Mouse (Mus musculus) urinary bladder, postnatal 25 days (tissue): ENCODE results near the gene Gm2696.
"Not testable (repeated sequence)": the region's sequence is repeated elsewhere in the genome, so short reads cannot be mapped to it uniquely, and the experiment has no call there.

ENCODE experiments used
- DNase-seq: peaks from one replicate; pipeline ENCODE4 v3.0.0; 2022; ENCODE audit warnings: low spot score

Gene Gm2696

DNA sequence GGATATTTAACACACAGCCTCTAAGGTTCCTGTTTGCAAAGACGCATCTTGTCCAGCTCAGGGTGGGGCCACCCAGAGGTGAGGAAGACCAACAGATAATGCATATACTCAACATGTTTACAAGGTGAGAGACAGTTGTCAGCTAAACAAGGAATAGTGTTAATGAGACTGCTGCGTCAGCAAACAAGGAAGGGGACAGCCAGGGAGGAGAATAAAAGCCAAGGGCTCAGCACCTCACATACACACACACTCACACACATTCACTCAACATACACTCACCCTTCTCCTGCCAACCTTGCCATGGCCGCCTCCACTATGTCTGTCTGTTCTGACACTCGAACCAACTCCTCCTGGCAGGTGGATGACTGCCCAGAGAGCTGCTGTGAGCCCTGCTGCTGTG lies at the start of gene Gm2696:
TSS of gene Gm2696 (plus strand) at position 301 of the 400 bp plus-strand sequence.
- DNase-seq = no peak

DNA sequence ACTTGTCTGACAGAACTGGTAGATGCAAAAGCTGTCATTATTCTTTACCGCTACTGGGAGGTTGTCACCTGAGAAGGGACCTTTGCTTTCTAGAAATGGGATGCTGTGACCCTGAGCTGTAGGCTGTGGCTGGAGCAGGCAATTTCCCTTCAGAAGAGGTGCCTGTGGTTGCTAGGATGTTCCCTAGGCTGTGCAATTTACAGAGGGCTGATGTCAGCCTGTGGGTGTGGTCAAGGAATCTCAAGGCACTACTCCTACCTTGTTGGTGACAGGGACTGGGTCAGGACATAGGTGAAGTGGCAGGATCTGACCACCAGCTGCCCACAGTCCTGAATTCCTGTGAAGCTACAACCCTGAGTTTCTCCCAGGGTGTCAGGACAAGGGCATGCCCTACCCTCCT lies 44.8 kb upstream of the Gm2696 start:
- no peak for DNase-seq

DNA sequence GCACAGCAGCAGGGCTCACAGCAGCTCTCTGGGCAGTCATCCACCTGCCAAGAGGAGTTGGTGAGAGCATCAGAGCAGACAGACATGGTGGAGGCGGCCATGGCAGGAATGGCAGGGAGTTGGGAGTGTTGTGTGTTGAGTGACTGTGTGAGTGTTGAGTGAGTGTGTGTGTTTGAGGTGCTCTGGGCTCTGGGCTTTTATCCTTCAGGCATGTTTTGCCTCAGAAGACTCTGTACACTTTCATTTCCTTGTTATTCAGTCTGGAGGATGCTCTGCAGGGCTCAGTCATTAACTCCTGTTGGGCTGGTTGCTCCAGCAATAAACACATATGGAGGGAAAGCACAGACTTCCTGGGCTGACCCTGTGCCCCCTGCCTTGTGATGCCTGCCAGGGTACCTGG lies 43.3 kb upstream of the Gm2696 start, which contains the start of gene Gm3238:
TSS of gene Gm3238 (minus strand) at position 101 of the 400 bp plus-strand sequence.
- not testable (repeated sequence) for DNase-seq

DNA sequence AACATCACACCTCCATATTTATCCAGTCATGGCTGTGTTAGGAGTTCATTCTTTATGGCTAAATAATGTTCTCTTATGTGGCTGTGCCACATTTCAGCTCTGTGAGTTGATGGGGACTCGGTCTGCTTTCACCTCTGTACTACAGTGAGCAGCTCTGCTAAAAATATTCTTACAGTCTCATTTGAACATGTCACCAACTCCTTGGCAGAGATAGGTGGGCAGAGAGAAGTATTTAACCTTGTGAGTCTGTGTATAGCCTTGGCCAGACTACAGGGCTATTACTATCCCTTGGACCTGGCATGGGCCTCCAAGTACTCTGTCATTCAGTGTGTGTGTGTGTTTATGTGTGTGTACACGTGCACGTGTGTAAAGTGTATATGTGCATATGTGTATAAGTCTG lies 42.3 kb upstream of the Gm2696 start:
- not testable (repeated sequence) for DNase-seq

DNA sequence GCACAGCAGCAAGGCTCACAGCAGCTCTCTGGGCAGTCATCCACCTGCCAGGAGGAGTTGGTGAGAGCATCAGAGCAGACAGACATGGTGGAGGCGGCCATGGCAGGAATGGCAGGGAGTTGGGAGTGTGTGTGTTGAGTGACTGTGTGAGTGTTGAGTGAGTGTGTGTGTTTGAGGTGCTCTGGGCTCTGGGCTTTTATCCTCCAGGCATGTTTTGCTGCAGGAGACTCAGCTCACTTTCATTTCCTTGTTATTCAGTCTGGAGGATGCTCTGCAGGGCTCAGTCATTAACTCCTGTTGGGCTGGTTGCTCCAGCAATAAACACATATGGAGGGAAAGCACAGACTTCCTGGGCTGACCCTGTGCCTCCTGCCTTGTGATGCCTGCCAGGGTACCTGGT lies 37.6 kb upstream of the Gm2696 start, which contains the start of gene Gm7138:
TSS of gene Gm7138 (minus strand) at position 101 of the 400 bp plus-strand sequence.
- not testable (repeated sequence) for DNase-seq

DNA sequence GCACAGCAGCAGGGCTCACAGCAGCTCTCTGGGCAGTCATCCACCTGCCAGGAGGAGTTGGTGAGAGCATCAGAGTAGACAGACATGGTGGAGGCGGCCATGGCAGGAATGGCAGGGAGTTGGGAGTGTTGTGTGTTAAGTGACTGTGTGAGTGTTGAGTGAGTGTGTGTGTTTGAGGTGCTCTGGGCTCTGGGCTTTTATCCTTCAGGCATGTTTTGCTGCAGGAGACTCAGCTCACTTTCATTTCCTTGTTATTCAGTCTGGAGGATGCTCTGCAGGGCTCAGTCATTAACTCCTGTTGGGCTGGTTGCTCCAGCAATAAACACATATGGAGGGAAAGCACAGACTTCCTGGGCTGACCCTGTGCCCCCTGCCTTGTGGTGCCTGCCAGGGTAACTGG lies 32.0 kb upstream of the Gm2696 start, which contains the start of gene Gm3250:
TSS of gene Gm3250 (minus strand) at position 101 of the 400 bp plus-strand sequence.
- not testable (repeated sequence) for DNase-seq

DNA sequence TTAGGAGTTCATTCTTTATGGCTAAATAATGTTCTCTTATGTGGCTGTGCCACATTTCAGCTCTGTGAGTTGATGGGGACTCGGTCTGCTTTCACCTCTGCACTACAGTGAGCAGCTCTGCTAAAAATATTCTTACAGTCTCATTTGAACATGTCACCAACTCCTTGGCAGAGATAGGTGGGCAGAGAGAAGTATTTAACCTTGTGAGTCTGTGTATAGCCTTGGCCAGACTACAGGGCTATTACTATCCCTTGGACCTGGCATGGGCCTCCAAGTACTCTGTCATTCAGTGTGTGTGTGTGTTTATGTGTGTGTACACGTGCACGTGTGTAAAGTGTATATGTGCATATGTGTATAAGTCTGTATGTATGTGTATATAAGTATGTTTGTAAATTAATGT lies 31.1 kb upstream of the Gm2696 start:
- not testable (repeated sequence) for DNase-seq

DNA sequence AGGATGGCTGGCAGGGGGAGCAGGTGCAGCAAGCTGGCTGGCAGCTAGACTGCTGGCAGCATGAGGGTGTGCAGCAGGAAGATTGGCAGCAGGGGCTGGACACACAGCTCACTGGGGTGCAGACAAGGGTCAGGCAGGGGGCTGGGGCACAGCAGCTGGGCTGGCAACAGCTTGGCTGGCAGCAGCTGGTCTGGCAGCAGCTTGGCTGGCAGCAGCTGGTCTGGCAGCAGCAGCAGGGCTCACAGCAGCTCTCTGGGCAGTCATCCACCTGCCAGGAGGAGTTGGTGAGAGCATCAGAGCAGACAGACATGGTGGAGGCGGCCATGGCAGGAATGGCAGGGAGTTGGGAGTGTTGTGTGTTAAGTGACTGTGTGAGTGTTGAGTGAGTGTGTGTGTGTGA lies 26.6 kb upstream of the Gm2696 start, which contains the start of gene Gm7137:
TSS of gene Gm7137 (minus strand) at position 325 of the 400 bp plus-strand sequence.
- not testable (repeated sequence) for DNase-seq

DNA sequence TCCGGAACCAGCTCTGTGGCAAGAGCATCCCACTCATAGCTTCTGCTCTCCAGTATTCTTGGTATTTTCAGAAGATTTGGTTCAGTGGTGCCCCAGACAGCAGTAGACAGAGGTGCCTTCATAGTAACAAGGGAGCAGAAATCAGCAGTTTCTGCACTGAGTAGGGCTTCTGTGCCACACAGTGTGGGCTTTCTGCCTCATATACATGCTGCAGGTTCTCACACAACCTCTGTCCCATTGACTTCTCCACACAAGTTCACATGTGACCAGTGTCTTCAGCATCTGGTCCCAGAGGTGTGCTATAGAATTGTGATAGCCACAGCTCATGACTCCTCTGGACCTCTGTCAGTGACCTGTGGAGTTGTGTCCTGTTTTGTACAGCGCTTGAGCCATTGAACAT lies 25.9 kb upstream of the Gm2696 start:
- no peak for DNase-seq

DNA sequence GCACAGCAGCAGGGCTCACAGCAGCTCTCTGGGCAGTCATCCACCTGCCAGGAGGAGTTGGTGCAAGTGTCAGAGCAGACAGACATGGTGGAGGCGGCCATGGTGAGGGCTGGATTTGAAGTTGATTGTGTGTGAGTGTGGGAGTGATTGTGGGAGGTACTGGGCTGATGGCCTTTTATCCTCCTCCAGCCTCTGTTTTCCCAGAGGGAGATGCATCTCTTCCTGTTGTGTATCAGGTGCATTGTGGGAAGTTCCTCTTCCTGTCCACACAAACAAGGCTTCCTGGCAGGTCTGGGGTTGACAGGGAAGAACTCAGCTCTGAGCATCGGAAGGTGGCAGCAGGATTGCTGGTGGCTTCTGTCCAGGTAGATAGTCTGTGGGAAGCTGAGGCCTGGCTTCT lies 19.5 kb upstream of the Gm2696 start, which contains the start of gene Gm9639:
TSS of gene Gm9639 (minus strand) at position 101 of the 400 bp plus-strand sequence.
- DNase-seq = no peak

DNA sequence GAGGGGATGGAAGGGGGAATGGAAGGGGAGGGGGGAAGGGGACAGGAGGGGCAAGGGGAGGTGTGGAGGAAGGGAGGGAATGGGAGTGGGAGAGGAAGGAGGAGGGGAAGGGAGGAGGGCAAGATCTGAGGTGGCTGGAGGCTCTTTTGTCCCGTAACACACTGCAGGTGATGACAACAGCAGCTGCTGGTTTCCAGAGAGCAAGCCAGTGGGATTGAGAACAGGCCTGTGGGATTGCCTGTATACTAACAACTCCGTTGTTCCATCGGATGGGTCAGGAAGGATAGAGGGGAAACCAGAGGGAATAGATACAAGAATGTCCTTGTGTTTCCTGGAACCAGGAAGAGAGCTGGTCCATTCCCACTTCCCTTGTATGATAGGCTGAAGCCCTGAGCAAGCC lies 16.8 kb upstream of the Gm2696 start:
- no peak for DNase-seq

DNA sequence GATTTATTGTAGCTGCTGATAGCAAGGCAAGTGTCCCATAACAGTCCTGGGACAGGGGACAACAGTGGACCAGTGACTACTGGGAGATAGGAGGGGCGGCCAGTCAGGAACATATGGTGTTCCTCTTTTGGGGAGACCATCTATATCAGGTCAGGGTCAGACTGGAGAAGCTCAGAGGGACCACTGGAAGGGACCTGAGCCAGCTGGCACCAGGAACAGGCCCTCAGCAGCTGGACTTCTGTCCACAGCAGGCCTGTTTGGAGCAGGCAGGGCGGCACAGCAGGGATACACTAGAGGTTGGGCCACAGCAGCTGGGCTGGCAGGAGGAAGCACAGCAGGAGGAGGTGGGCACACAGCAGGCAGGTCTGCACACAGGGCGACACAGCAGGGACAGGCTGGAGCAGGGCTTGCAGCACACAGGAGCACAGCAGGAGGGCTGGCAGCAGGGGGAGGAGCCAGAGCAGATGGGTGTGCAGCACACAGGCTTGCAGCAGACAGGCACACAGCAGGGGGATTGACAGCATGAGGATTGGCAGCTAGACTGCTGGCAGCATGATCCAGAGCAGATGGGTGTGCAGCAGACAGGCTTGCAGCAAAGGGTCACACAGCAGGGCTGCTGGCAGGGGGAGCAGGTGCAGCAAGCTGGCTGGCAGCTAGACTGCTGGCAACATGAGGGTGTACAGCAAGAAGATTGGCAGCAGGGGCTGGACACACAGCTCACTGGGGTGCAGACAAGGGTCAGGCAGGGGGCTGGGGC lies 16.1 kb upstream of the Gm2696 start:
- not testable (repeated sequence) for DNase-seq

DNA sequence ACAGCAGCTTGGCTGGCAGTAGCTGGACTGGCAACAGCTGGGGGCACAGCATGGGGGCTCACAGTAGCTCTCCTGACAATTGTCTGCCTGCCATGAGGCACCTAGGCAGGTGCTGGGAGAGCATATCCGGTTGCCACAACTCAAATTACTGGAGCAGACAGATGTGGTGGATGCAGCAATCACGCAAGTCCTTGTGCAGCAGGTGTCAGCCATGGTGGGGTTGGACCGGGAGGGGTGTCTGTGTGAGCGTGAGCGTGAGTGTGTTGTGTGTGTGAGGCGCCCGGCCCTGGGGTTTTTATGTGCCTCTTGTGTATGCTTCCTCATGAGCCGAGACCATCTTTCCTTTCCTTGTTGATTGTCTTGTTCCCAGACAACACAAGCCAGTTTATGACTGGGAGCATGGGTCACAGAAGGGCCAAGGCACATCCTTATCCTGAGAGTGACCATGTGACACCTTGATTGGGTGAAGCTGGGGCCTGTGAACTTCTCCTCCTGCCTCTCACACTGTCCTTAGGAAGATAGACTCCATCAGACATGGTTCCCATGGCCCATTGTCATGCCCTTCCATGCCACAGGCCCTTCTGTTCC lies 15.5 kb upstream of the Gm2696 start, which contains the start of gene Gm19668:
TSS of gene Gm19668 (minus strand) at position 213 of the 588 bp plus-strand sequence.
- no peak for DNase-seq

DNA sequence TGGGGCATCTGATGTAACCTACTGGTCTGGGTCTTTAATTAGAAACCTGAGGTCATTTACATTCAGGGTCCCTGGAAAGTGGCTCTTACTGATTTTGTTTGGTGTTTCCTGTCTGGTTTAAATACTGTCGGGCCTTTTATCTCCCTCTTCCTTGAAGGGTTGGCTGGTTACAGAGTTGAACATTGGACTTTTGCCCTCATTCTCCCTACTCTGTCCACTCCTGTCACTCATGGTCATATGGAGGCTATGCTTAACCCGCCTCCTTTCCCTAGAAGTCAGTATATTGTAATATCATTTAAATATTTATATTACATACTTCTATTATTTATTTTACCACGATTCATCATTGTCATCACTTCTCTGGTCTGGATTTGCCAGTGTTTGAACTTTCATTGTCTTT lies 10.4 kb upstream of the Gm2696 start:
- no peak for DNase-seq

DNA sequence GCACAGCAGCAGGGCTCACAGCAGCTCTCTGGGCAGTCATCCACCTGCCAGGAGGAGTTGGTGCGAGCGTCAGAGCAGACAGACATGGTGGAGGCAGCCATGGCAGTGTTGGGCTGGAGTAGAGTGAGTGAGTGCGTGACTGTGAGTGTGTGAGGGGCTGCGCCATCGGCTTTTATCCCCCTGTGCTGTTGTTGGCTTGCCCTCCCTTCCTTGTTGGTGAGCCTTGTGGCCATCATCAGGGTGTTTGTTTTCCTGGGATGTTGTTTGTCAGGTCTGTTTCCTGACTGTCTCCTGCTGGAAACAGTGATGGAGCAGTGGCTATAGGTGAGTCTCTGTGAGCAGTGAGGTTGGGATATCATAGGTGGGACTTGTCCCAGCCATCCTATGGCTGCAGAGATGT lies 2.7 kb upstream of the Gm2696 start, which contains the start of gene Gm9507:
TSS of gene Gm9507 (minus strand) at position 101 of the 400 bp plus-strand sequence.
- no peak for DNase-seq

DNA sequence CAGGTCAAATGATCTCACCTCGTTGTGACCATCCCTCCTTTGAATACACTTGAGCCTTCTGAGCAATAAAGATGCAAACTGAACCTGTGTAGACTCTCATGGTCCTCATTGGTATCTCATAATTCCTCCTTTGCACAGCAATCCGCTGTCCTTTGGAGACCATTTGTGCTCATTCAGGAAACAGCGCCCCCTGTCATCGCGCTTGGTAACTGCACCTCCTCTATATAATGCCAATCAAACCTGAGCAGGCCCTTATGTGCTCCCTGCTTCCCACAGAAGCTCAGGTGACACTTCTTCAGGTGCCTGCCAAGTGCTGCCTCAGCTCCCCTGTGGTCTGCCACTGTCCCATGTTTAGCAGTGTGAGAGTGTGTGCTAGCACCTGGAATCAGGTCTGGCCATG lies 1.0 kb downstream of the Gm2696 start:
- no peak for DNase-seq

DNA sequence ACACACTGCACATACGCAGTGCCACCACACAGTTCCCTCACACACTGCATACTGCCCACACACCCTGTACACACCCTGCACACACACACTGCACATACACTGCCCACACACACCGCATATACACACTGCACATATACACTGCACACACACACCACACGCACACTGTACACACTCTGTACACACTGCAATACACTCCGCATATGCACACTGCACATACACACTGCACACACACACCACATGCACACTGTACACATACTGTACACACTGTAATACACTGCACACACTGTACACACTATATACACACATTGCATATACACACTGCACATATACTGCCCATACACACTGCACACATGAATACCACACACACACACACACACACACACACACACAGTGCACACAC lies 4.0 kb downstream of the Gm2696 start:
- no peak for DNase-seq

DNA sequence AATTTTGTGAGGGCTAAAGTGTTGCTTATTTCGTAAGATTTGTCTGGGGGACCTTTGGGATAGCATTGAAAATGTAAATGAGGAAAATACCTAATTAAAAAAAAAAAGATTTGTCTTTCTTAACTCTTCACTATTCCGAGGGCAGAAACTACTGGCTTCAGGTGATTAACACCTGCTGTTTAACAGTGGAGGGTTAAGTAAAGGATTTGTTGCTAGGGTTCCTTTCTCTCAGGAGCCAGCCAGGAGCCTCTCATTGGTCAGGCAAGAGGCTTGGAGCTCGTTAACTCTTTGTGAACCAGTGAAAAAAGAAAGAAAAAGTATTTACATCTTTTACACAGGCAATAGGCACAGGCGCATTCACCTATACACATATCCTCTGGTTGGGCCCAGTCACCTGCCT lies 4.7 kb downstream of the Gm2696 start:
- DNase-seq = no peak

DNA sequence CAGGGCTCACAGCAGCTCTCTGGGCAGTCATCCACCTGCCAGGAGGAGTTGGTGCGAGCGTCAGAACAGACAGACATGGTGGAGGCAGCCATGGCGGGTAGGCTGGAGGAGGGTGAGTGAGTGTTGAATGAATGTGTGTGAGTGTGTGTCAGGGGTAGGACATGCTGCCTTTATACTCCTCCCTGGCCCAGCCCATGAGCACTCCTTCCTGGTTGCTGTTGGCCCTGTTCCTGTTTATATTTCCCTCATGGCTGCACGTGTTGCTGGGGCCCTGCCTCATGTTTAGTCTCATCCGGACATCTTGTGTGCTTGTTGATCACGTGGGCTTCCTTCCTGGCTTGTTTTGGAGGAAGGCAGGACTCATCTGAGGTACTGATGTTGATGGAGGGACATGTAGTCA lies 12.5 kb downstream of the Gm2696 start, which contains the start of gene Krtap10-4:
TSS of gene Krtap10-4 (minus strand) at position 145 of the 400 bp plus-strand sequence.
- no peak for DNase-seq

DNA sequence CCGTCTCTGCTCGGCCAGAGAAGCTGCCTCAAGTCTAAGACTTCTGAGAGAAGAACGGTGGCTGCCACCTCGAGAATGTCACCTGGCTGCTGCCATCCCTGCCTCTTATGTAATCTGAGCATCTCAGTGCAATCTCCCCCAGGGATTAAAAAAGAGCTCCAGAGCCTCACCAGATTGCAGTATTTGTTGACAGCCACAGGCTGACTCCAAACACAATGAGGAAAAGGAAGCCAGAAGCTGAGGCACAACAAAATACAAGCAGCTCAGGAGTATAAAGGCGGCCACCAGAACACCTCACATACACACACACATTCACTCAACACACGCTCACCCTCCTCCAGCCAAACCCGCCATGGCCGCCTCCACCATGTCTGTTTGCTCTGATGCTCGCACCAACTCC lies 21.2 kb downstream of the Gm2696 start, which contains the start of gene Krtap10-10:
TSS of gene Krtap10-10 (plus strand) at position 301 of the 400 bp plus-strand sequence.
- no peak for DNase-seq

DNA sequence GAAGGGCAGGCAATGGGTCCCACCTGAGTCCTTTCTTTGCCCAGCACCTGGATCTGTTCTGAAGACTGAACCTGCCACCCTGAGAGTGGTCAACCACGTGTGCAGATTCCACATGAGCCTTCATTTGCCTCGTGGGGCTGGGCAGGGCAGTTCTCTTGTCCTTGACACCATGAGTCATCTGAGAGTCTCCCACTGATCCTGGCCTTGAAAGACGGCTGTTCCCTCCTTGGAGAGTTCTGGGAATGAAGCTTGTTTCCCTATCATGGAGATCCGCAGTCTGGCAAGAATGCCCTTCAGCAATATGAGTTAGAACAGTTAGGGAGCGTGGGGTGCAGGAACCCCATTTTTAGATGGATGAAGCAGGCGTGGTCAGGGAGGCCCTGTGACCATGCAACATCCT lies 24.5 kb downstream of the Gm2696 start:
- no peak for DNase-seq

DNA sequence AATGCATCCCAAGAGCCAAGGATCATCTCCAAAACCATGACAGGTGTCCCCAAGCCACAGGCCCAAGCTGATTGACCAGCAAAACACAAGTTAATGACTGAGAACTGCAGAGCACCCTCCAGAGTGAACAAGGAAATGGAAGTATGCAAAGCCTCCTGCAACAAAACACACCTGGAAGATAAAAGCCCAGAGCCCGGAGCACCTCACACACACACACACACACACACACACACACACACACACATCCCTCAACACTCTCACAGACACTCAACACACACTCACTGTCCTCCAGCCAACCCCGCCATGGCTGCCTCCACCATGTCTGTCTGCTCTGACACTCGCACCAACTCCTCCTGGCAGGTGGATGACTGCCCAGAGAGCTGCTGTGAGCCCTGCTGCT lies 32.0 kb downstream of the Gm2696 start, which contains the start of gene Gm36176:
TSS of gene Gm36176 (plus strand) at position 301 of the 400 bp plus-strand sequence.
- no peak for DNase-seq

DNA sequence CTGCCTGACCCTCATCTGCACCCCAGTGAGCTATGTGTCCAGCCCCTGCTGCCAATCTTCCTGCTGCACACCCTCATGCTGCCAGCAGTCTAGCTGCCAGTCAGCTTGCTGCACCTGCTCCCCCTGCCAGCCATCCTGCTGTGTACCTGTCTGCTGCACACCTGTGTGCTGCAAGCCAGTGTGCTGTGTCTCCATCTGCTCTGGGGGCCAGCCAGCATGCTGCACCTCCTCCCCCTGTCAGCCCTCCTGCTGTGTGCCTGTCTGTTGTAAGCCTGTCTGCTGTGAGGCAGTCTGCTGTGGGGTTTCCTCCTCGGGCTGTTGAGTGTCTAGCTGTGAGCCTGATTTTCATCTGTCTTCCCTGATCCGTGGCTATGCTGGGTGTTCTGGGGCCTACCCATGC lies 32.5 kb downstream of the Gm2696 start:
- DNase-seq = no peak
